Mouse (Mus musculus): ENCODE results near the gene Lrrc20. TPM values are rescaled to one million over a fixed set of nuclear protein-coding genes. Genes with fewer than 3 reads are reported as not detected.
A peak's percentile ranks its signal among the peaks of the same experiment; 100 is the strongest.

Gene Lrrc20
- polyA plus RNA-seq, 1 experiment from 2014 or later: 17.8 TPM

DNA sequence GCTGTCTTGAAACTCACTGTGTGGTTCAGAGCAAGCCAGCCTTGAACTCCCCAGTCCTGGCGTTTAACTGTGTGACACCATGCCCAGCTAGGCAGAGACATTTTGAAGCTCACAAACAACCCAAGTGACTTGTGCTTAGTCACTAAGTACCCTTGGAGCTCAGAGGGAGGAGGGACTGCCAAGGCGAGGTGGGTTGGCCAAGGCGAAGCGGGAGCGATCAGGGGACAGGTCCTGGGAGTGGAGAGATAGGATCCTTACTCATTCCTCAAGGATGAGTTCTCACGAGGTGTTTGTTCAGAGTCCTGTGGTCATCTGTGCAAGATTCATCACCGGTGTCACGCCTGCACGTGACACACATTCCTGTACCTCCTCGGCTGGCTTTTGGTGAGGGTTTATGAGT lies 3.9 kb downstream of the Lrrc20 start:
- Histone ChIP-seq H3K27me3 (no peaks in the 10 kb centered on the region), H3K27ac (replicated peaks) (no peak overlapping the region), H3K36me3 (no peaks in the 10 kb centered on the region), H3K4me1 (replicated peaks) (peaks cover 16% of the 10 kb centered on the region), H3K9ac (no peak overlapping the region), H3K4me3 (no peak overlapping the region), H3K9me3 (no peaks in the 10 kb centered on the region), H3K4me2 (no peak overlapping the region)
- ATAC-seq (ENCODE audit: low FRiP score, low read depth): no peak
- 92% methylated on average over 10 of the region's 10 CpGs for WGBS

DNA sequence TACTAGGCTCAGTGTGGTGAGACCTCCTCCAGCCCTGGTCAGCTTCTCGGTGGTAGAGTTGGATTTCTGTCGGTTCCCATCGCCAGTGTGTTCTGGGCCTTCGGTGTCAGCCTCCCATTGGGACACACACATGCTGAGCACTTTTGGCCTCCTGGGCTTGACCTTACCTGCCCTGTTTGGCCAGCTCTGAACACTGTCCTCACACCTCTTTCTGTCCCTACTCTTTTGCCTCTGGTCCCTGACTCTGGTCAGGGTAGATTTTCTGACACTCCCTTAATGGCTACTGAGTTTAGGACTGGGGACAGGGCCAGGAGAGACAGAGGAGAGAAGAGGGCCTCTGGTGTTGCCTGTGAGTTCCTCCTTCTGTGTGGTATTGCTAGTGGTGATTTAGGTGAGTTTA lies 4.3 kb downstream of the Lrrc20 start:
- H3K9ac ChIP-seq: no peak overlapping the region
- no peak overlapping the region for H3K4me2 ChIP-seq
- H3K4me1 ChIP-seq (replicated peaks): peaks cover 11% of the 10 kb centered on the region
- H3K27me3 ChIP-seq: no peaks in the 10 kb centered on the region
- WGBS: 96% methylated on average over 4 of the region's 4 CpGs
- ATAC-seq (ENCODE audit: low FRiP score, low read depth): no peak
- H3K36me3 ChIP-seq: no peaks in the 10 kb centered on the region
- H3K4me3 ChIP-seq: no peak overlapping the region
- H3K9me3 ChIP-seq: no peaks in the 10 kb centered on the region
- no peak overlapping the region for H3K27ac ChIP-seq (replicated peaks)

DNA sequence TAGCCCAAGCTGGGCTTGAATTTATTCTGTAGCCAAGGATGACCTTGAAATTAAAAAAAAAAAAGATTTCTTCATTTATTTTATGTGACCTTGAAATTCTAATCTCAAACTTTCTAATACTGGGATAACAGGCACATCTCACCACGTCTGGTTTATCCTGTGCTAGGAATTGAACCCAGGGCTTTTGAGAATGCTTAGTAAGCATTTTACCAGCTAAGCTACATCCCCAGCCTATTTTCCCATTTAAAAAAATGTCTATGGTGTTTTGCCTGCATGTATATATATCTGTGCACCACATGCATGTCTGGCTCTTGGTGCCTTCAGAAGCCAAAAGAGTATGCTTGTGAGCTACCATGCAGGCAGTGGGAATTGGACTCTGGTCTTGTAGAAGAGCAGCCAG lies 4.9 kb downstream of the Lrrc20 start:
- peaks cover 8% of the 10 kb centered on the region for H3K4me1 ChIP-seq (replicated peaks)
- no peaks in the 10 kb centered on the region for H3K36me3 ChIP-seq
- H3K9ac ChIP-seq: no peak overlapping the region
- H3K27ac ChIP-seq (replicated peaks): no peak overlapping the region
- H3K27me3 ChIP-seq: no peaks in the 10 kb centered on the region
- WGBS: 78% methylated on average over 1 of the region's 1 CpGs
- no peaks in the 10 kb centered on the region for H3K9me3 ChIP-seq
- no peak overlapping the region for H3K4me3 ChIP-seq
- H3K4me2 ChIP-seq: no peak overlapping the region
- ATAC-seq (ENCODE audit: low FRiP score, low read depth): no peak

DNA sequence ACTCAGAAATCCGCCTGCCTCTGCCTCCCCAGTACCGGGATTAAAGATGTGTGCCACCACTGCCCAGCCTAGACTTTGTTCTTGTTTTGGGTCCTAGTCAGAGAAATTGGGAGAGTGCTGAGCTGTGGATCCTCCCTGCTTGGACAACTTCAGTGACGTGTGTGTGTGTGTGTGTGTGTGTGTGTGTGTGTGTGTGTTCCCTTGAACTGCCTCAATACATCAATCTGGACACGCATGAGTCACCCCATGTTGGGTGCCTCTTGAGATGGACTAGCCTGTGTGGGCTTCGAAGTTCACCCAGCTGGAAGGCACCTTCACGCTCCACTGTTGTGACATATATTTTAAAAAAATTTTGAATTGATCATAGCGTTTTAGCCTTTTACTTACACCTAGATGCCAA lies 7.2 kb downstream of the Lrrc20 start:
- Histone ChIP-seq H3K27ac (replicated peaks) (no peak overlapping the region), H3K36me3 (no peaks in the 10 kb centered on the region), H3K27me3 (no peaks in the 10 kb centered on the region), H3K4me3 (no peak overlapping the region), H3K9me3 (no peaks in the 10 kb centered on the region), H3K9ac (no peak overlapping the region), H3K4me2 (no peak overlapping the region), H3K4me1 (replicated peaks) (no peaks in the 10 kb centered on the region)
- no peak for ATAC-seq (ENCODE audit: low FRiP score, low read depth)
- WGBS: 90% methylated on average over 7 of the region's 7 CpGs

DNA sequence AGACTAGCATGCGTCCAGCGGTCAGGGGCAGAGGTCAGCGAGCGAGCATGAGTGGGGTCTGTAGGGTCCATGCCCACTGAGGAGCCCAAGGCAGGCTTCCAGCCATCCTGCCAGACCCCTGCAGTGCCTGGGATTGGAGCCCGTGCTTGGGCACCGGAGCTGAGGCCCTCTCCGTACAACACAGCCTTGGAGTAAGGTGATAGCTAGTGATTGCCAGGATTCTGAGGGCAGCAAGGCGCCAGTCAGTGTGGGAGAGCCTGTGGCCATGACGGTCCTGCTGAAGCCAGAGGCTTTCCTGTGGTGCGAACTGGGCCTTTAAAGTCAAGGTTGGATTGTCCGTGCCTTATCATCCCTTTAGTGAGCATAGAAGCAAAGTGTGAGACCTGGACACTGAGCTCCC lies 9.2 kb downstream of the Lrrc20 start:
- Histone ChIP-seq H3K9ac (no peak overlapping the region), H3K36me3 (no peaks in the 10 kb centered on the region), H3K9me3 (no peaks in the 10 kb centered on the region), H3K4me3 (no peak overlapping the region), H3K4me2 (no peak overlapping the region), H3K4me1 (replicated peaks) (no peaks in the 10 kb centered on the region), H3K27ac (replicated peaks) (no peak overlapping the region), H3K27me3 (no peaks in the 10 kb centered on the region)
- 80% methylated on average over 11 of the region's 11 CpGs for WGBS
- ATAC-seq (ENCODE audit: low FRiP score, low read depth): no peak

- no peaks in the 10 kb centered on the region for H3K36me3 ChIP-seq
- H3K9me3 ChIP-seq: no peaks in the 10 kb centered on the region
- no peaks in the 10 kb centered on the region for H3K4me1 ChIP-seq (replicated peaks)
- H3K27me3 ChIP-seq: no peaks in the 10 kb centered on the region
- no peak overlapping the region for H3K4me2 ChIP-seq
- no peak overlapping the region for H3K4me3 ChIP-seq
- WGBS: 89% methylated on average over 8 of the region's 8 CpGs
- H3K27ac ChIP-seq (replicated peaks): no peak overlapping the region
- no peak for ATAC-seq (ENCODE audit: low FRiP score, low read depth)
- H3K9ac ChIP-seq: no peak overlapping the region
Measured at GRCm38 (mm10) chr10:61486551-61487339, 11.1 kb downstream of the Lrrc20 start.

DNA sequence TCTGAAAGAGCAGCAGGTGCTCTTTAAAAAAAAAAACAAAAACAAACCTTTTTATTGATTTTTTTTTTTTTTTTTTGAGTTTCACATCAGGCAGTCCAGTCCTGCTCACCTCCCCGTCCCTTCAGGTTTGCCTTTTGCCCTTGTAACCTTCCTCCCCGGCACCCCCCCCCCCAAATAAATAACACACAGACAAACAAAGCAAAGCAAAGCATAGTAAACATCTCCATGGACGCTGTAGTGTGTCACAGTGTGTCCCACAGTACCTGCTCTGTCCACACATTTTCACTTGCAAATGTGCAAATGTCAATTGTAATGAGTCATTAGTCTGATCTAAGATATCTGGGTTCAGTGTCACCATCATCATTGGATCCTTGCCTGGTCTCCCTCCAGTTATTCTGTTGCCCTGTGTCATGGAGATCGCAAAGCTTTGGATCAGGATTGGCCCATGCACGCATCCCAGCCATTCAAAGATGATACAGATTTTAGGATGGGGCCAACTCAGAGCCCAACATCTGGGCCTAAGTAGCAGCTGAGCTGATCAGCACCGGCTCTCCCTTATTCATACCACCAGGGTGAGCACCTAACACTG lies 13.0 kb downstream of the Lrrc20 start:
- ATAC-seq (ENCODE audit: low FRiP score, low read depth): no peak
- Histone ChIP-seq H3K9me3 (no peaks in the 10 kb centered on the region), H3K4me3 (no peak overlapping the region), H3K4me2 (no peak overlapping the region), H3K9ac (no peak overlapping the region), H3K27me3 (no peaks in the 10 kb centered on the region), H3K4me1 (replicated peaks) (no peaks in the 10 kb centered on the region; the same call in 1 of the 2 replicates), H3K27ac (replicated peaks) (no peak overlapping the region), H3K36me3 (no peaks in the 10 kb centered on the region)
- WGBS: 92% methylated on average over 6 of the region's 6 CpGs

GRCm38 (mm10) chr10:61491573-61491972 lies 16.0 kb downstream of the Lrrc20 start:
- H3K27ac ChIP-seq (replicated peaks): no peak overlapping the region
- ATAC-seq (ENCODE audit: low FRiP score, low read depth): no peak
- H3K27me3 ChIP-seq: no peaks in the 10 kb centered on the region
- 52% methylated on average over 8 of the region's 8 CpGs for WGBS
- H3K36me3 ChIP-seq: no peaks in the 10 kb centered on the region
- no peak overlapping the region for H3K9ac ChIP-seq
- no peaks in the 10 kb centered on the region for H3K9me3 ChIP-seq
- H3K4me3 ChIP-seq: no peak overlapping the region
- H3K4me1 ChIP-seq (replicated peaks): peaks cover 13% of the 10 kb centered on the region
- H3K4me2 ChIP-seq: no peak overlapping the region

- Histone ChIP-seq H3K4me3 (no peak overlapping the region), H3K27me3 (no peaks in the 10 kb centered on the region), H3K27ac (replicated peaks) (no peak overlapping the region), H3K4me1 (replicated peaks) (peaks cover 13% of the 10 kb centered on the region), H3K36me3 (no peaks in the 10 kb centered on the region), H3K4me2 (0 out of 2 replicates have a peak overlapping the region, but pooled peaks have one; percentile 9), H3K9me3 (no peaks in the 10 kb centered on the region), H3K9ac (no peak overlapping the region)
- WGBS: 8% methylated on average over 11 of the region's 11 CpGs
- ATAC-seq (ENCODE audit: low FRiP score, low read depth): no peak; the same call in 1 of the 2 replicates
Measured at GRCm38 (mm10) chr10:61492040-61492439, 16.4 kb downstream of the Lrrc20 start.

GRCm38 (mm10) chr10:61495461-61495860 lies 19.9 kb downstream of the Lrrc20 start:
- H3K4me2 ChIP-seq: no peak overlapping the region
- H3K4me1 ChIP-seq (replicated peaks): peaks cover 13% of the 10 kb centered on the region
- H3K27me3 ChIP-seq: no peaks in the 10 kb centered on the region
- no peak for ATAC-seq (ENCODE audit: low FRiP score, low read depth)
- 59% methylated on average over 4 of the region's 4 CpGs for WGBS
- H3K9ac ChIP-seq: no peak overlapping the region
- no peak overlapping the region for H3K27ac ChIP-seq (replicated peaks)
- H3K4me3 ChIP-seq: no peak overlapping the region
- H3K9me3 ChIP-seq: no peaks in the 10 kb centered on the region
- H3K36me3 ChIP-seq: no peaks in the 10 kb centered on the region

DNA sequence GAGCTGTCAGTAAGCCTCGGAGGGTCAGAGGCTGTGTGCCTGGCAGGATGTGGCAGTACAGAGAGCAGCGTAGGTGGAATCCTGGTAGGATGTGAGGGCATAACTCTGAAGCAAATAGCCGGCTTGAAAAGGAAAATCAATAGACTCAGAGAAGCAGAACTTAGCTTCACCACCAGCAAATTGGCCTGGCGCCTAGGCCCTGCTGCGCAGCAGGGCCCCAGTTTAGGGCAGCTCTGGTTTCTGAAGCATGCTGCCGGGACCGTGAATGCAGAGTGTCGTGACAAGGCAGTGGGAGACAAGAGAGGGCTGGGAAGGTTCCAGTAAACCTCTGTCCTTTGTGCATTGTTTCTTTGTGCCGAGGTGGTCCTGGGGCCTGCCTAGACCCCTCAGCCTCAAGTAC lies 20.6 kb downstream of the Lrrc20 start:
- Histone ChIP-seq H3K27ac (replicated peaks) (no peak overlapping the region), H3K9ac (no peak overlapping the region), H3K27me3 (no peaks in the 10 kb centered on the region), H3K36me3 (no peaks in the 10 kb centered on the region), H3K4me3 (no peak overlapping the region), H3K4me1 (replicated peaks) (peaks cover 13% of the 10 kb centered on the region), H3K9me3 (no peaks in the 10 kb centered on the region), H3K4me2 (no peak overlapping the region)
- no peak for ATAC-seq (ENCODE audit: low FRiP score, low read depth)
- 39% methylated on average over 9 of the region's 9 CpGs for WGBS

DNA sequence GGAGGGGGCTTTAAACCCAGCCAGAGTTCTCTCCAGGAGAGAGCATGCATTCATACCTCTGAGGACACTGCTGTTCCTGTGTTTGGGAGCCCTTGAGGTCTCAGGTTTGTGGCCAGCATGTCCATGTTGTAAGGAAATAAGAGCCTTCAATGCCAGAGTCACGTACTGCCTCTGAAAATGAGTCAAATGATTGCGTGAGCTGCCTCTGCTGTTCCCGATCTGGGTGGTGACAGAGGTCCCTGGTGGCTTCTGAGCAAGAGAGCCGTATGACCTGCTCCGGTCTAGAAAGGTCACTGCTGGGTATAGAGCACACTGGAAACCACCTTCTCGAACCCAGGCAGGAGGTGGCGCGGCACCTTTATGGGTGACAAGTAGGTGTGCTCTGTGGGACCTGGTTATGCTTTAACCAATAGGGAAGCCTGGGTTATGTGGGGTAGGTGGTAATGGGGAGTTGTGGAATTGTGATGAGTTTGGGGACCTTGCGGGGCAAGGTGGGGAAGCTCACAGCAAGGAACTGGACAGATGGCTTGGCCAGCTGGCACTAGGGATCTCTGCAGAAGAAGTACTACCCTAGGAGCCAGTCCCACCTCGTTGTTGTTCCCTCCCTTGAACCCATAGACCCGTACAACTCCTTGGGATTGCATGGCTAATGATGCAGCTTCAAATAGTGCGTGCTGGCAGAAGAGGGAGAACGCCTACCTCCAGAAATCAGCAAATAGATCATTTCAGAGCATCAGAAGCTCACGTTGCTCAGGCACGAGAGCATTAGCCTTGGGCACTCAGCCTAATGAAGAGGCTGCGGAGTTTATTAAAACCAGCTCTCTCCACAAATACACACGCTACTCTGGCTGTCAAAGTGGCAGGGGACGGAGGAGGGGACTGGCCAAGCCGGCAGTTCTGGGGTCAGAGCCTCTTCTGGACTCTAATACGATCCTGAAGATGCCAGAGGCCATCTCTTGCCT lies 24.2 kb downstream of the Lrrc20 start:
- H3K9me3 ChIP-seq: no peaks in the 10 kb centered on the region
- H3K4me2 ChIP-seq: no peak overlapping the region
- H3K4me1 ChIP-seq (replicated peaks): peaks cover 13% of the 10 kb centered on the region
- no peaks in the 10 kb centered on the region for H3K36me3 ChIP-seq
- no peak overlapping the region for H3K27ac ChIP-seq (replicated peaks)
- no peak overlapping the region for H3K4me3 ChIP-seq
- WGBS: 78% methylated on average over 20 of the region's 20 CpGs
- ATAC-seq (ENCODE audit: low FRiP score, low read depth): 0 out of 2 replicates have a peak, but pooled peaks have one; percentile 15
- no peaks in the 10 kb centered on the region for H3K27me3 ChIP-seq
- H3K9ac ChIP-seq: no peak overlapping the region
